Mouse (Mus musculus) heart, embryonic 14.5 days (tissue): Measurements from ENCODE around the gene Akirin2. TPM values are rescaled to one million over a fixed set of nuclear protein-coding genes. Genes with fewer than 3 reads are reported as not detected.

Experiments
- polyA plus RNA-seq: library from polyadenylated mRNA; unstranded; fragments of >200 nt; fragmentation: Nextera tagmentation; extraction: Ambion mirVana; gene quantifications from 2 replicates; pipeline ENCODE4 v1.2.1, GENCODE M21; 2014

Gene Akirin2
- polyA plus RNA-seq, 1 experiment from 2014 or later, result 45.1 TPM

Other genes starting within 250 kb of the Akirin2 start
- gene Orc3, start 64.0 kb downstream of the Akirin2 start, polyA plus RNA-seq, result 70.6 and 75.6 TPM in 2 replicates
- 47.3 and 48.0 TPM in 2 replicates for gene Rars2, start 64.0 kb downstream of the Akirin2 start, polyA plus RNA-seq
- gene Slc35a1, start 136.5 kb downstream of the Akirin2 start, polyA plus RNA-seq, result 47.9 and 55.7 TPM in 2 replicates
- gene Cfap206, start 179.3 kb downstream of the Akirin2 start, polyA plus RNA-seq, result 0.38 TPM in 1 of 2 replicates, not detected in the other
- gene Gm136, start 205.3 kb downstream of the Akirin2 start, polyA plus RNA-seq, result not detected in 2 replicates
- gene Smim8, start 227.5 kb downstream of the Akirin2 start, polyA plus RNA-seq, result 68.0 and 84.5 TPM in 2 replicates